Mouse (Mus musculus): ENCODE results near the gene Zfp568. TPM values are rescaled to one million over a fixed set of nuclear protein-coding genes. Genes with fewer than 3 reads are reported as not detected.
A peak's percentile ranks its signal among the peaks of the same experiment; 100 is the strongest.

The Zfp568 gene
- polyA plus RNA-seq, 1 experiment: 3.3 TPM

DNA sequence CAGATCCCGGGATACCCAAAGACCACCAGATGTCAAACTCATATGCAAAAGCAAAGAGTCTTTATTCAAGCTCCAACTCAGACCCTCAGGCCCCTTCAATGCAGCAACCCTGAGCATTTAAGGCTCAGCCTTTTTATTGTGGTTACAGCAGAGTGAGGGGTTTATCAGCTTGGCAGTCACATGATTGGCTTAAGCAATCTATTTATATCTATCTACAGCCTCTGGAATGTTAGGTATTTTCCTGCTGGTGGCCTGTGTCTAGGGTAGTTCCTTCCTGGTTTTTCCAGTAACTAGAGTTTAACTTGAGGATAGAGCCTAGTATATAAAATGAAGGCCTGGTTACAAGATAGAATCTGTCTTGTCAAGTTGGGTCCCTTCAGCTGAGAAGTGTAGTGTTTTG is 3.0 kb upstream of the Zfp568 start:
- Histone ChIP-seq H3K4me3 (replicated peaks; ENCODE audit: insufficient read depth, low read depth, low read length) (no peak overlapping the region), H3K27ac (ENCODE audit: insufficient read depth, low read length) (no peak overlapping the region), H3K27me3 (ENCODE audit: control insufficient read depth, insufficient read depth, low read length) (no peaks in the 10 kb centered on the region), H3K4me1 (ENCODE audit: control insufficient read depth, insufficient read depth, low read length) (no peaks in the 10 kb centered on the region)
- no peak for TF ChIP-seq CTCF (IDR thresholded peaks at IDR 0.05; ENCODE audit: borderline replicate concordance, insufficient read depth, low read depth, low read length)
- TF ChIP-seq POLR2A (IDR thresholded peaks at IDR 0.05; ENCODE audit: borderline replicate concordance, insufficient read depth, low read length): no peak
- no peak for DNase-seq
- WGBS: 93% methylated on average over 1 of the region's 1 CpGs

DNA sequence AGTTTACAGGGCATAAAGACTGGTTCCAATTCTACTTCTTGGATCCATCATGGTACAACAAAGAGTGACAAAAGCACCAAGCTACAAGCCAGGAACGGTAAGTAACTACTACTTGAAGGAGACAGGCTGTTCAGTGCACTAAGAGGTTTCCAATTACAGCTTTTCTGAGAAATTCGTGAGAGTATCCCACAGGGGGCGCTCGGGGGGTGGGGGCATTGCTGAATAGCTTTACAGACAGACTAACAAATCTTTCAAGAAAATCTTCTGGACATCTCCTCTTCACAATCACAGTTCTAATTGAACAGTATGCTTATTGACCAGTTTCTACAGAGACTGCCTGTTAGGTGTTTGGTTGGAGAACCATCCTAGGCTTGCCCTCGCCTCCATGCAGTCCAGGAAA is 2.3 kb upstream of the Zfp568 start:
- DNase-seq: no peak
- WGBS: 51% methylated on average over 5 of the region's 5 CpGs
- Histone ChIP-seq H3K27me3 (ENCODE audit: control insufficient read depth, insufficient read depth, low read length) (no peaks in the 10 kb centered on the region), H3K27ac (ENCODE audit: insufficient read depth, low read length) (no peak overlapping the region), H3K4me1 (ENCODE audit: control insufficient read depth, insufficient read depth, low read length) (no peaks in the 10 kb centered on the region), H3K4me3 (replicated peaks; ENCODE audit: insufficient read depth, low read depth, low read length) (no peak overlapping the region)
- TF ChIP-seq CTCF (IDR thresholded peaks at IDR 0.05; ENCODE audit: borderline replicate concordance, insufficient read depth, low read depth, low read length) (no peak), POLR2A (IDR thresholded peaks at IDR 0.05; ENCODE audit: borderline replicate concordance, insufficient read depth, low read length) (no peak)

DNA sequence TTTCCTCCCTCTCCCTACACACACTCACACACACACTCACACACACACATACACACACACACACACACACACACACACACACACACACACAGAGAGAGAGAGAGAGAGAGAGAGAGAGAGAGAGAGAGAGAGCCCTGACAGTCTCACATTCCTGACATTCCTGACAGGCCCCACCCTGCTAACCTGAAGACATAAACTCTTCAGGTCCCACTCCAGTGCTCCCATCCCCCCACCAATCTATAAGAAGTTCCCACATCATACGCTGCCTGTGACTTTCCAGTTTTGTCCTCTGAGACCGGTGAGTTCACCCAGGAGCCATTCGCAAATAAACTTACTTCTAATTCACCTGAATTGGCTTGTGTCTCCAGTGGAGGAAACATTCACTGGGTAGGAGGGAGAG is 1.9 kb upstream of the Zfp568 start:
- Histone ChIP-seq H3K27ac (ENCODE audit: insufficient read depth, low read length) (no peak overlapping the region), H3K27me3 (ENCODE audit: control insufficient read depth, insufficient read depth, low read length) (no peaks in the 10 kb centered on the region), H3K4me3 (replicated peaks; ENCODE audit: insufficient read depth, low read depth, low read length) (no peak overlapping the region), H3K4me1 (ENCODE audit: control insufficient read depth, insufficient read depth, low read length) (no peaks in the 10 kb centered on the region)
- WGBS: 90% methylated on average over 3 of the region's 3 CpGs
- TF ChIP-seq CTCF (IDR thresholded peaks at IDR 0.05; ENCODE audit: borderline replicate concordance, insufficient read depth, low read depth, low read length): no peak
- TF ChIP-seq POLR2A (IDR thresholded peaks at IDR 0.05; ENCODE audit: borderline replicate concordance, insufficient read depth, low read length): no peak
- DNase-seq: no peak

DNA sequence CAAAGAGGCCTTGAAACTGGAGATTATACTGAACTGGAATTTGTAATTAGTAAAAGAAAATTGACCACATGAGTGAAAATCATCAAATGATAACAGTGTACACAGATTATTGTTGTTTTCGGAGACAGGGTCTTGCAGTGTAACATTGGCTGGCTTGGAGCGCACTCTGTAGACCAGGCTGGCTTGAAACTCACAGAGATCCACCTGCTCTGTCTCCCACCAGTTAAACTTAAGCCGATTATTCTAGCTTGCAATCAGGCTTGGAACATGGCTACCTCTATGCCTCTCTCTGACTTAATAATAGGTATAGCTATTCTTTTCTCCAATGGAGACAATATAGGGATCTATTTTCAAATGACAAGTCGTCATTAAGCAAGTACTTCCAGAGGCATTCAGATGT is 1.4 kb upstream of the Zfp568 start:
- WGBS: 81% methylated on average over 4 of the region's 4 CpGs

GRCm38 (mm10) chr7:29982931-29983330 is 824 bp upstream of the Zfp568 start:
- DNase-seq: peak in 1 of 2 experiments; percentile 29
- H3K27ac ChIP-seq (ENCODE audit: insufficient read depth, low read length): peak overlapping the region; percentile 52
- H3K4me1 ChIP-seq (ENCODE audit: control insufficient read depth, insufficient read depth, low read length): no peaks in the 10 kb centered on the region
- TF ChIP-seq CTCF (IDR thresholded peaks at IDR 0.05; ENCODE audit: borderline replicate concordance, insufficient read depth, low read depth, low read length) (no peak), POLR2A (IDR thresholded peaks at IDR 0.05; ENCODE audit: borderline replicate concordance, insufficient read depth, low read length) (no peak)
- WGBS: 31% methylated on average over 6 of the region's 6 CpGs
- H3K4me3 ChIP-seq (replicated peaks; ENCODE audit: insufficient read depth, low read depth, low read length): peak overlapping the region; percentile 88
- no peaks in the 10 kb centered on the region for H3K27me3 ChIP-seq (ENCODE audit: control insufficient read depth, insufficient read depth, low read length)

More for the DNA sequence above, 1.4 kb upstream of the Zfp568 start:
- DNase-seq: no peak
- Histone ChIP-seq H3K27ac (ENCODE audit: insufficient read depth, low read length) (no peak overlapping the region), H3K4me1 (ENCODE audit: control insufficient read depth, insufficient read depth, low read length) (no peaks in the 10 kb centered on the region), H3K27me3 (ENCODE audit: control insufficient read depth, insufficient read depth, low read length) (no peaks in the 10 kb centered on the region), H3K4me3 (replicated peaks; ENCODE audit: insufficient read depth, low read depth, low read length) (no peak overlapping the region)
- TF ChIP-seq POLR2A (IDR thresholded peaks at IDR 0.05; ENCODE audit: borderline replicate concordance, insufficient read depth, low read length) (no peak), CTCF (IDR thresholded peaks at IDR 0.05; ENCODE audit: borderline replicate concordance, insufficient read depth, low read depth, low read length) (no peak)

- no peak for DNase-seq
- Histone ChIP-seq H3K27me3 (ENCODE audit: control insufficient read depth, insufficient read depth, low read length) (no peaks in the 10 kb centered on the region), H3K27ac (ENCODE audit: insufficient read depth, low read length) (peak overlapping the region; percentile 52), H3K4me1 (ENCODE audit: control insufficient read depth, insufficient read depth, low read length) (no peaks in the 10 kb centered on the region), H3K4me3 (replicated peaks; ENCODE audit: insufficient read depth, low read depth, low read length) (peak overlapping the region; percentile 88)
- TF ChIP-seq CTCF (IDR thresholded peaks at IDR 0.05; ENCODE audit: borderline replicate concordance, insufficient read depth, low read depth, low read length) (no peak), POLR2A (IDR thresholded peaks at IDR 0.05; ENCODE audit: borderline replicate concordance, insufficient read depth, low read length) (no peak)
- under 1% methylated on average over 8 of the region's 8 CpGs for WGBS
Observed at GRCm38 (mm10) chr7:29983340-29983689, 440 bp upstream of the Zfp568 start.

DNA sequence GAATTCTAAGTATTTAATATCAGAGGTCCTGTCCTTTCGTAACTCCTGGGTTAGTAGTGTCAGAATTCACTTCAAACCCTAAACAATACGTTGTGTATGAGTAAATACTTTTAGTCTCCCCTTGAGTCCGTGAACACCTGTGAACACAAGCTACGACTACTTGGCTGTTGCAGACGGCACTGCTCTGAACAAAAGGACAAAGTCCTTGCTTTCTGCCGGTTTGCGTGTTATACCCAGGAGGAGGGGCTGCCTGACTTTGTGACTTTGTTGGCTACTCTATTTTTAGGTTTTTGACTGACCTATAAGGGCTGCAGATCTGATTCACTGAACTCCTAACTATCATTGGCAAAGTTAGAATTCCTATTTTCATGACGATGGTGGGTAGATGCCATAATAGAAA is 2.3 kb downstream of the Zfp568 start:
- WGBS: 90% methylated on average over 8 of the region's 8 CpGs
- no peak for DNase-seq
- H3K27me3 ChIP-seq (ENCODE audit: control insufficient read depth, insufficient read depth, low read length): no peaks in the 10 kb centered on the region
- H3K4me1 ChIP-seq (ENCODE audit: control insufficient read depth, insufficient read depth, low read length): no peaks in the 10 kb centered on the region
- H3K4me3 ChIP-seq (replicated peaks; ENCODE audit: insufficient read depth, low read depth, low read length): no peak overlapping the region
- H3K27ac ChIP-seq (ENCODE audit: insufficient read depth, low read length): no peak overlapping the region
- TF ChIP-seq POLR2A (IDR thresholded peaks at IDR 0.05; ENCODE audit: borderline replicate concordance, insufficient read depth, low read length) (no peak), CTCF (IDR thresholded peaks at IDR 0.05; ENCODE audit: borderline replicate concordance, insufficient read depth, low read depth, low read length) (no peak)

DNA sequence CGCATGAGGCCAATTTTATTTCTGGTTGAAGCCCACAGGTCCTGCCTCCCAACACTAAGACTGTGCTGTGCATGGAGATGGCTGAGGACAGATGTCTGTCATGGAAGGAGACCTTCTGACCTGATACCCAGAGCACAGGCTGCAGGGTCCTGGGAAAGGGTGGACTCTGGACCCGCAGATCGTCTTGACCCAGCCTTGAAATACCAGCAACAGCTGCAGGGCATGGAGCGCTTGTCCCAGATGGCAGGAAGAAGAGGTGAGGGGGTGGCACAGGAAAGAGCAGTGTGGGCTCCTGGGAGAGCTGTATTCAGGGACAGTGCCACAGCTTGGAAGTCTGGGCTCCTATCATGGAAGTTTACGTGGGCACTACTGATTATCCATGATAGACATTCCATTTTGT is 3.8 kb downstream of the Zfp568 start:
- Histone ChIP-seq H3K4me1 (ENCODE audit: control insufficient read depth, insufficient read depth, low read length) (no peaks in the 10 kb centered on the region), H3K4me3 (replicated peaks; ENCODE audit: insufficient read depth, low read depth, low read length) (no peak overlapping the region), H3K27ac (ENCODE audit: insufficient read depth, low read length) (no peak overlapping the region), H3K27me3 (ENCODE audit: control insufficient read depth, insufficient read depth, low read length) (no peaks in the 10 kb centered on the region)
- TF ChIP-seq CTCF (IDR thresholded peaks at IDR 0.05; ENCODE audit: borderline replicate concordance, insufficient read depth, low read depth, low read length) (no peak), POLR2A (IDR thresholded peaks at IDR 0.05; ENCODE audit: borderline replicate concordance, insufficient read depth, low read length) (no peak)
- no peak for DNase-seq
- 84% methylated on average over 5 of the region's 5 CpGs for WGBS

Measured in cerebellum, adult 2 months (tissue).